Mouse (Mus musculus) intestine, embryonic 16.5 days (tissue): ENCODE results near the gene C87436. TPM values are rescaled to one million over a fixed set of nuclear protein-coding genes. Genes with fewer than 3 reads are reported as not detected.

ENCODE experiments used
- ATAC-seq: fragments of 200-750 bp; cut with Nextera tagmentation; 2 replicates; pipeline ENCODE4 v1.8.0; 2017; ENCODE audit warnings: moderate TSS enrichment, moderate library complexity
- H3K27ac ChIP-seq: fragments of 300-500 bp; sonication (generic); 2 replicates; pipeline ENCODE4 v1.5.1; 2014; ENCODE audit warnings: mild to moderate bottlenecking, low read length
- H3K27me3 ChIP-seq: fragments of 300-500 bp; sonication (generic); replicated peaks from 2 replicates; pipeline ENCODE4 v1.6.1; 2014; ENCODE audit warnings: low read length, control low read depth, mixed read lengths; ENCODE audit not compliant: control insufficient read depth, insufficient read depth
- H3K36me3 ChIP-seq: fragments of 300-500 bp; sonication (generic); 2 replicates; pipeline ENCODE4 v1.6.1; 2014; ENCODE audit warnings: low read length, control low read depth; ENCODE audit not compliant: control insufficient read depth, insufficient read depth
- H3K4me1 ChIP-seq: fragments of 300-500 bp; sonication (generic); 2 replicates; pipeline ENCODE4 v1.6.1; 2014; ENCODE audit warnings: low read length, control low read depth, mixed read lengths; ENCODE audit not compliant: control insufficient read depth, insufficient read depth
- H3K4me2 ChIP-seq: fragments of 300-500 bp; sonication (generic); 2 replicates; pipeline ENCODE4 v1.6.1; 2014; ENCODE audit warnings: low read depth, low read length, control low read depth
- H3K4me3 ChIP-seq: fragments of 300-500 bp; sonication (generic); 2 replicates; pipeline ENCODE4 v1.5.1; 2014; ENCODE audit warnings: mild to moderate bottlenecking, low read length
- H3K9ac ChIP-seq: fragments of 300-500 bp; sonication (generic); 2 replicates; pipeline ENCODE4 v1.6.1; 2014; ENCODE audit warnings: low read depth, low read length
- H3K9me3 ChIP-seq: fragments of 300-500 bp; sonication (generic); 2 replicates; pipeline ENCODE4 v1.6.1; 2016; ENCODE audit warnings: low read length, control low read depth; ENCODE audit not compliant: control insufficient read depth
- WGBS: fragments of 180-500 bp; shearing (Covaris S2); extraction: QIAGEN DNeasy Blood & Tissue Kit; methylation state at CpG from one replicate; pipeline ENCODE4 v1.1.7; 2014; 5-methylcytosine and 5-hydroxymethylcytosine counted together
- polyA plus RNA-seq: library from polyadenylated mRNA; unstranded; fragments of >200 nt; fragmentation: Nextera tagmentation; extraction: Ambion mirVana; gene quantifications from 2 replicates; pipeline ENCODE4 v1.2.1, GENCODE M21; 2015

C87436 gene
- polyA plus RNA-seq, 1 experiment from 2014 or later: 21.7 TPM

DNA sequence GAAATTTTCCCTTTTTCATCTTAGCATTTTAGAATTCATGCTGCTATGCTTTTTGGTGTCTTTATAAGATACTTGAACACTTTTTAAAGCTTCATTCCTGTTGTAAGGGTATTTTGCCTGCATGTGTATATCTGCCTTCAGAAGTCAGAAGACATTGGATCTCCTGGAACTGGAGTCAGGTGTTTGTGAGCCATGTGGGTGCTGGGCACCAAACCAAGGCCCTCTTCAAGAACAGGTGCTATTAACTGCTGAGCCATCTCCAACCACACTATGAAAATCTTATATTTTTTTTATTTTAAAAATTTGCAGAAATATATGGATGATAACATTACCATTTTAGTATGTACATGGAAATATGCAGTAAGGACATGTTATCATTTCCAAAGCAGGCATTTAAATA, 31.9 kb upstream of the C87436 start:
- no peak overlapping the region for H3K27ac ChIP-seq
- H3K9ac ChIP-seq: no peak overlapping the region
- peaks cover 5% of the 10 kb centered on the region for H3K4me1 ChIP-seq
- no peak for ATAC-seq
- H3K4me3 ChIP-seq: no peak overlapping the region
- H3K27me3 ChIP-seq: no peaks in the 10 kb centered on the region
- no peak overlapping the region for H3K4me2 ChIP-seq
- H3K9me3 ChIP-seq: no peaks in the 10 kb centered on the region
- no peaks in the 10 kb centered on the region; the same call in 1 of the 2 replicates for H3K36me3 ChIP-seq

DNA sequence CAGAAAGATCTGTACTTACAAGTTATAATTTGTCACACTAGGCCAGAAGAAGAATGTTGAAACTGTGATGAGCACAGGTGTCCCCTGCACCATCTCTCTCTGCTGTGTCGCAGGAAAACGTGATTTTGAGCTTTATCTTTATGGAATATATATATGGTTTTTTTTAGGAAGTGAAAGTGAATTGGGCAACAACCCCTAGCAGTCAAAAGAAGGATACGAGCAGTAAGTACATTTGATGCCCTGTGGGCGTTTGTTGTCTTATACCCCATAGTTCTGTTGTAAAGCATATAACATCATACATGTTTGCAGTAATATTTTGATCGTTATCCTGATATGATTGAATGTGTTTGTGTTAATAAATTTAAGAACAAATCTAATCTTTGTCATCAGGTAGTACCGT, 19.5 kb upstream of the C87436 start:
- Histone ChIP-seq H3K27ac (no peak overlapping the region), H3K4me1 (no peaks in the 10 kb centered on the region), H3K4me3 (no peak overlapping the region), H3K36me3 (peaks cover 11% of the 10 kb centered on the region), H3K9me3 (no peaks in the 10 kb centered on the region), H3K27me3 (no peaks in the 10 kb centered on the region), H3K4me2 (no peak overlapping the region), H3K9ac (no peak overlapping the region)
- ATAC-seq: no peak
- WGBS: 92% methylated on average over 6 of the region's 6 CpGs

- no peaks in the 10 kb centered on the region for H3K27me3 ChIP-seq
- no peak overlapping the region for H3K4me2 ChIP-seq
- H3K4me3 ChIP-seq: no peak overlapping the region
- H3K4me1 ChIP-seq: no peaks in the 10 kb centered on the region
- no peaks in the 10 kb centered on the region for H3K9me3 ChIP-seq
- H3K9ac ChIP-seq: no peak overlapping the region
- WGBS: 88% methylated on average over 3 of the region's 3 CpGs
- no peak overlapping the region for H3K27ac ChIP-seq
- ATAC-seq: no peak
- H3K36me3 ChIP-seq: peaks cover 11% of the 10 kb centered on the region
Observed at GRCm38 (mm10) chr6:86419239-86419638, 18.9 kb upstream of the C87436 start.

- Histone ChIP-seq H3K4me2 (no peak overlapping the region), H3K36me3 (peaks cover 13% of the 10 kb centered on the region), H3K27ac (no peak overlapping the region), H3K9ac (no peak overlapping the region), H3K4me1 (no peaks in the 10 kb centered on the region), H3K9me3 (no peaks in the 10 kb centered on the region), H3K4me3 (no peak overlapping the region), H3K27me3 (no peaks in the 10 kb centered on the region)
- WGBS: 75% methylated on average over 6 of the region's 6 CpGs
- no peak for ATAC-seq
Observed at GRCm38 (mm10) chr6:86420491-86420890, 17.7 kb upstream of the C87436 start.

DNA sequence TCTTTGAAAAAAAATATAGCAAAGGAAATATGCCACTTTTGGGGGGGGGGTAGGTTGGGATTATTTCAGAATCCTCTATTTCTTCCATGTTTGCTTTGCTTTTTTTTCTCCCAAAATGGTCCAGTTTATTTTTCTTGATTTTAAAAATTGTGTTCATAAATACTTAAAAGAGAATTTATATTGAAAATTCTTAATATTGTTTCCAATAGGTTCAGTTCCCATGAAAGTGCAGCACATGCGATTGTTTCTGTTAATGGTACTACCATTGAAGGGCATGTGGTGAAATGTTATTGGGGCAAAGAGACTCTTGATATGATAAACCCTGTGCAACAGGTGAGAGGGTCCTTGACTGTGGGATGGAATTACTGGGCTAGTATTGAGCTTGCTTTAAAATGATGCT, 11.8 kb upstream of the C87436 start, which contains the start of gene Gm44790:
Gene Gm44790 (plus strand): TSS at position 301 of the 400 bp plus-strand sequence.
- H3K27ac ChIP-seq: no peak within 1 kb of the TSS
- peaks cover 24% of the 10 kb centered on the region; the same call in 1 of the 2 replicates for H3K36me3 ChIP-seq
- H3K4me3 ChIP-seq: no peak within 1 kb of the TSS
- H3K9ac ChIP-seq: no peak within 1 kb of the TSS
- H3K4me2 ChIP-seq: no peak within 1 kb of the TSS
- no peaks in the 10 kb centered on the region for H3K27me3 ChIP-seq
- 94% methylated on average over 1 of the region's 1 CpGs for WGBS
- no peaks in the 10 kb centered on the region for H3K9me3 ChIP-seq
- no peak for ATAC-seq
- H3K4me1 ChIP-seq: no peaks in the 10 kb centered on the region

GRCm38 (mm10) chr6:86431531-86431930, 6.6 kb upstream of the C87436 start:
- H3K4me1 ChIP-seq: no peaks in the 10 kb centered on the region
- H3K36me3 ChIP-seq: peaks cover 22% of the 10 kb centered on the region
- WGBS: 96% methylated on average over 3 of the region's 3 CpGs

DNA sequence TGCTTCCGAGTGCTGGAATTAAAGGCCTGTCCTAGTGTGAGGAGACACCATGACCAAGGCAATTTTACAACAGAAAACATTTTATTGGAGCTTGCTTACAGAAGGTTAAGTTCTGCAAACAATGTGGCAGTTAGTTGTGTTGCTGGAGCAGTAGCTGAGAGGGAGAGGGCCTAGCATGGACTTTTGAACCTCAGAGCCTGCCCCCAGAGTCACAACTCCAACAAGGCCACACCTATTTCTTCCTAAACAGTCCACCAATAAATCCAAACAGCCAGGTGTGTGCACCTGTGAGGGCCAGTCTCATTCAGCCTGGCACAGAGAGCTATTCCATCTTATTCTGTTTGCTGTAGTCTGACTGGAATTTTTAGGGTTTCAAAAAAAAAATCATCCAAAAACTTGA, 4.5 kb upstream of the C87436 start:
- Histone ChIP-seq H3K4me1 (peaks cover 2% of the 10 kb centered on the region; the same call in 1 of the 2 replicates), H3K36me3 (peaks cover 9% of the 10 kb centered on the region; the same call in 1 of the 2 replicates), H3K4me2 (no peak overlapping the region), H3K9ac (no peak overlapping the region), H3K27me3 (no peaks in the 10 kb centered on the region), H3K27ac (peak overlapping the region; percentile 42; the same call in 1 of the 2 replicates), H3K9me3 (no peaks in the 10 kb centered on the region), H3K4me3 (no peak overlapping the region)
- ATAC-seq: no peak
- 86% methylated on average over 1 of the region's 1 CpGs for WGBS

More at GRCm38 (mm10) chr6:86431531-86431930, 6.6 kb upstream of the C87436 start:
- Histone ChIP-seq H3K27me3 (no peaks in the 10 kb centered on the region), H3K27ac (no peak overlapping the region), H3K4me3 (no peak overlapping the region), H3K9me3 (no peaks in the 10 kb centered on the region), H3K9ac (no peak overlapping the region), H3K4me2 (no peak overlapping the region)
- no peak for ATAC-seq

DNA sequence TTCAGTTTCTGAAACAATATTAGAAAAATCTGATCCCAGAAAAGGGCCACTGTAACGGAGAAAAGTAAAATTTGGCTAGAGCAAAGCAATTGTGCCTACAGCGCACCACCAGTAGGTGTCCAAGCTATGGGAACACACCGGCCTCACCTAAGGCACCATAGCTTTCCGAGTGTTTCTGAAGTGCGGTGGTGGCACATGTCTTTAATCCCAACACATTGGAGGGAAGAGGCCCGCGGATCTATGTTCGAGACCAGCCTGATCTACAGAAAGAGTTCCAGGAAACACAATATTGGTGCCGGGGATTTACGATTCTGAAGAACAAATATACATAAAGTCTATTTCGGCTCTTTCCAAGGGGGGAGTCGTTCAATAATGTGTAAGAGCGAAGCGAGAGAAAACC, 463 bp upstream of the C87436 start:
- Histone ChIP-seq H3K27me3 (no peaks in the 10 kb centered on the region), H3K36me3 (peaks cover 4% of the 10 kb centered on the region; the same call in 1 of the 2 replicates), H3K9me3 (no peaks in the 10 kb centered on the region), H3K9ac (peak overlapping the region; percentile 92), H3K4me2 (peak overlapping the region; percentile 62), H3K27ac (peak overlapping the region; percentile 98), H3K4me3 (peak overlapping the region; percentile 93), H3K4me1 (peaks cover 8% of the 10 kb centered on the region; the same call in 1 of the 2 replicates)
- ATAC-seq: peak; percentile 71
- WGBS: 1% methylated on average over 14 of the region's 14 CpGs

DNA sequence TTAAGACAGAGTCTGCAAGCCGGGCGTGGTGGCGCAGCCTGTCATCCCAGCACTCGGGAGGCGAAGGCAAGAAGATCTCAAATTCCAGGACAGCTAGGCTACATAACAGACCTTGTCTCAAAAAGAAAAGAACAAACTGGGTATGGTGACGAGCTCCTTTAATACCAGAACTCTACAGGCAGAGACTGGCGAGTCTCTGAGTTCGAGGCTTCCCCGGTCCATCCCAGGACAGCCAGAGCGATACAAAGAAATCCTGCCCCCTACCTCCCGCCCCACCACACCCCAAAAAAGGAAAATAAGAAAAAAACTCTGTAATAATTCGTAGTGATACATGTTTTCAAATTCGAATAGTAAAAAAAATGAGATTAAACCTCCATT, 934 bp downstream of the C87436 start:
- H3K27me3 ChIP-seq: no peaks in the 10 kb centered on the region
- no peaks in the 10 kb centered on the region for H3K9me3 ChIP-seq
- H3K27ac ChIP-seq: peak overlapping the region; percentile 98
- H3K4me1 ChIP-seq: peaks cover 8% of the 10 kb centered on the region; the same call in 1 of the 2 replicates
- H3K4me3 ChIP-seq: peak overlapping the region; percentile 93
- ATAC-seq: no peak; the same call in 1 of the 2 replicates
- peak overlapping the region; percentile 70 for H3K4me2 ChIP-seq
- 4% methylated on average over 13 of the region's 13 CpGs for WGBS
- H3K36me3 ChIP-seq: peaks cover 6% of the 10 kb centered on the region; the same call in 1 of the 2 replicates
- H3K9ac ChIP-seq: peak overlapping the region; percentile 92

- peaks cover 8% of the 10 kb centered on the region; the same call in 1 of the 2 replicates for H3K4me1 ChIP-seq
- peak overlapping the region; percentile 93 for H3K4me3 ChIP-seq
- no peaks in the 10 kb centered on the region for H3K27me3 ChIP-seq
- H3K27ac ChIP-seq: no peak overlapping the region
- no peaks in the 10 kb centered on the region for H3K9me3 ChIP-seq
- H3K36me3 ChIP-seq: peaks cover 9% of the 10 kb centered on the region; the same call in 1 of the 2 replicates
- H3K9ac ChIP-seq: peak overlapping the region; percentile 92
- WGBS: 81% methylated on average over 1 of the region's 1 CpGs
- no peak for ATAC-seq
- peak overlapping the region; percentile 70 for H3K4me2 ChIP-seq
Observed at GRCm38 (mm10) chr6:86439531-86439930, 1.4 kb downstream of the C87436 start.
